Mouse (Mus musculus) adrenal gland, postnatal 4 days (tissue): ENCODE data around the gene Hbb-bh2. TPM values are rescaled to one million over a fixed set of nuclear protein-coding genes. Genes with fewer than 3 reads are reported as not detected.
"Not testable (repeated sequence)": the region's sequence is repeated elsewhere in the genome, so short reads cannot be mapped to it uniquely, and the experiment has no call there.

Source experiments
- DNase-seq, 2 experiments: peaks; one replicate each; pipeline ENCODE4 v3.0.0; 2021 to 2022; ENCODE audit warnings: low spot score in 2 of 2, mixed read lengths in 2 of 2
- total RNA-seq, 2 experiments: library from RNA; stranded (reverse); gene quantifications; 2 replicates each; pipeline ENCODE4 v1.2.3; 2021

The Hbb-bh2 gene
- total RNA-seq, 2 experiments from 2014 or later, result not detected

DNA sequence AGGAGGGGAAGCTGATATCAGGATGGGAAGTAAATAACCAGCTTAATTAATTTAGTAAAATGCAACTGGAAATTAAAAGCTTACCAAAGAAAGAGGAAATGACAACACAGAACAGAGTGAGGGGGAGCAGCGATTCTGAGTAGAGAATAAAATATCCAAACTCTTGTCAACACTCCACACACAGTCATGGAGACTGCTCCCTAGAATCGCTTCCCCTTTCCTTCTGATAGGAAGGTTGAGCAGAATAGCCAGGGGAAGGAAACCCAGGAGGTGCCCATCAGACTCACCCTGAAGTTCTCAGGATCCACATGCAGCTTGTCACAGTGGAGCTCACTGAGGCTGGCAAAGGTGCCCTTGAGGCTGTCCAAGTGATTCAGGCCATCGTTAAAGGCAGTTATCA is 27.2 kb downstream of the Hbb-bh2 start:
- DNase-seq, result not testable (repeated sequence)

DNA sequence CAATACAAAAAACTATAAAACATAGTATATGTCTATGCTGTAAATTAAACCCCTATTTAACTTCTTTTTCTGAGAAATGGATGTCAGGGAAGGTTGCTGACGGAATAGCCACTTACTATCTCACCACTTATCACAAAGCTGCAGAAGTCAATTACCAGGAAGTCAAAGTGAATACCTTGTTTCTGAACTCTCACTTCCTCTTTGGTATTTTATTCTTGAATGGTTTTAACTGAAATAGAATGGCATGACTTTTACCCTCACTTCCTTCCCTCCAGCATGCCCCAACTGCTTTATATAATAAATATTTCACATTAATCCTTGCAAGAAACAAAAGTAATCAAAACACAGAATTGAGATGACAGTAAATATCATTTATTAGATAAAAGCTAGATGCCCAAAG is 28.1 kb downstream of the Hbb-bh2 start:
- no peak for DNase-seq

DNA sequence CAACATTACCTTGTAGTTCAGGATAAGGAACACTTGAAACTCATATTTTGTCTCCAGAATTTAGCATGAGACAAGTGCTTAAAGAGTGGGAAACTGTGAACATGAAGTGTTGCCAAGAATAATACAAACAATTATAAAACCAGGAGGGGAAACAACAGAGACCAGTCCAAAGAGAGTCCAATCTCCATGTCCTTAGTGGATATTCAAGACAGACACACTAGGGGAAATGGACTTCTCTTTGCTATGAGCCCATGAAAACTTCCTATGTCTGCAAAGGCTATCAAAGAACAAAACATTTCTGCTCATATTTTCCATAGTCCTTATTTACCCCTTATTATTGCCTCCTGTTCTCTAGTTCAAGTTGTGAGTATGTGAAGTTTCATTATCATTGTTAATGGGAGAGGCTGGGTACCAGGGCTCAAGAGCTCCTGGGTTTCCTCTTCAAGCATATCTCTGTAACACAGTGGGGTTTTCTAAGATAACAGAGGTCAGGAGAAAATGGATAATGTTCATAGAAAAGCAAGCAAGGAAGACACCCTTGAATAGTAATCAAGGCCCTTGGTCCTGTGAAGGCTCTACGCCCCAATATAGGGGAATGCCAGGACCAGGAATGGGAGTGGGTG is 29.0 kb downstream of the Hbb-bh2 start:
- no peak for DNase-seq

DNA sequence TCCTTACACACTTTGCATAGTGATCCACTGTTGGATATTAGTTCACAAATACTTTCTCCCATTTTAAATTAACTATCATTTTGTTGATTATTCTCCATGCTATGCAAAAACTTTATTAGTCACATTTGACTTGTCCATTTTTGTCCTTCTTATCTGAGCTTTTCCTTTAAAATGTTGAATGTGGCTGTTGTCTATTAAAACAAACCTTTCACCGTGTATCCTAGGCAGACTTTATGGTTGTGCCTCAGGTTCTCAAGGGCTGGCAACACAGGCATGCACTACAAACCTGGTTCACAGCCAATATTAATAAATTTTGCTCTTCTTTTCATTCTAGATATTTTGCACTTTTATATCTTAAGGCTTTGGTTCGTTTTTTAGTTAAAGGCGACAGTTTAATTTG is 29.6 kb downstream of the Hbb-bh2 start:
- no peak for DNase-seq

DNA sequence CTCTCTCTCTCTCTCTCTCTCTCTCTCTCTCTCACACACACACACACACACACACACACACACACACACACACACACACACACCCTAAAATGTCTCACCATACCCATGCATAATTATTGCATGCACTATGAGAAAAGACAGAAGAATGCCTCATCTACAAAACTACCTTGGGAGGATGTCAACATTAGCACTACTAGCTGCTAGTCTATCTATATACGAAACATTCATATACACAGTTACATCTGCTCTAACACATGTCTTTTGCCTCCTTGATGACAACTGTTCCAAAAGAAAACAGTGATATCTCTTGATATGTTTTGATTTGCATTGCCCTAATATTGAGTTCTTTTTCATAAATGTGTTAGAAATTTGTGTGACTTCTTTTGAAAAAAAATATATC is 30.0 kb downstream of the Hbb-bh2 start:
- no peak for DNase-seq

DNA sequence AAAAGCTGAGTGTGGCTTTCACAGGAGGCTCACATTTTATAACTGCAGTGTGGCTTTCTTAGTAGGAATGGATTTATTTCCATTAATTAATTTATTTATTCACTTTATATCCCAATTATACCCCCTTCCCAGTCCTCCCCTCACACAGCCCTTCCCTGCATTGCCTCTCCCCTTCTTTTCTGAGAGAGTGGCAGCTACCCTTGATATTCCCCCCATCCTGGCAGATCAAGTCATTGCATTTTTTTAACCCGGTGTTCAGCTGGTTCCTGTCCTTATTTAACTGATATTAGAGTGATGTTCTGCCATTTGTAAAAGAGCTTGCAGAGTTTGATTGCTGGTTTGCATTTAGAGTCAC is 30.5 kb downstream of the Hbb-bh2 start:
- no peak for DNase-seq

DNA sequence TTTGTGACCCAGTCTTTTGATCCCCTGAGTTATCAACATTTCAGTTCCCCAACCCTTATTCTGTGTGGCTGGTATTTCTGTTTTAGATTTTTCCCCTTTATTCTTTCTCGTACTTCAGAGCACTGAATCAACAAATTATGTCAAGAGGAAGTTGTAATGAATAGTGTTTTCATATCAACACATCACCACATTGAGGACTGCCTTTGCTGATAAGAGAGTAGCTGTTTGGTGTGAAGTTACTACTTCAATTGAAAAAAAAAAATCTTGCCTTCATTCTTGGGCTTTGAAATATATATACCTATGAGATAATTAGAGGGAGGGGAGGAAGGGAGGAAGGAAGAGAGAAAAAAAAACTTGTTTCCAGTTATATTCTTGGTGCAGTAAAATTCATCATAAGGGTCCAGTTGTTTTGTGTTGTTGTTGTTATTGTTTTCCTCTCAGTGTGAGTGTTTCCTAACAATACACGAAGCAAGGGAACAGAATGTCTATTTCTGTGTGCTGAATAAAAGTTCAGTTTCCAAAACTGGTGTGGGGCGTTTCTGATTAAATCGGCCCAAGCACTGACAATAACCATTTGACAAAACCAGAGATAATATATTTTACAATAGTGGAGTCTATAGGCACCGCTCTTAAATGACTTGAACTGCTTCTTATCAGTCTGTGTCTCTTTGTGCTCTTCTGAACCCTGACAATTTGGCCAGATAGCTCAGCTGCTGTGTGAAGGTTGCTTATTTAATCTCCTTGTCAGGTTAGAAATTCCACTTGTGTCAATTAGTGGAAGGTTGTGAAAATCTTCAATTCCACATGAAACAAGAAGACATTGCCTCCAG is 31.1 kb downstream of the Hbb-bh2 start:
- DNase-seq, result no peak

DNA sequence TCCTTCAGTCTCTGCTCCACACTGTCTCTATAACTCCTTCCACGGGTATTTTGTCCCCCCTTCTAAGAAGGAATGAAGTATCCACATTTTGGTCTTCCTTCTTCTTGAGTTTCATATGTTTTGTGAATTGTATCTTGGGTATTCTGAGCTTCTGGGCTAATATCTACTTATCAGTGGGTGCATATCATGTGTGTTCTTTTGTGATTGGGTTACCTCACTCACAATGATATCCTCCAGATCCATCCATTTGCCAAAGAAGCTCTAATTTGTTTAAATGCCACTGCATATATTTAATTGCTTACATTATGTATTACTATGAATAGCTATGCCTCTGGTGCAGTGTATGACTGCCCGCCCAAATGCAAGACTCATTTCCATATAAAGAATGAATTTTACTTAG is 32.2 kb downstream of the Hbb-bh2 start:
- not testable (repeated sequence) for DNase-seq

DNA sequence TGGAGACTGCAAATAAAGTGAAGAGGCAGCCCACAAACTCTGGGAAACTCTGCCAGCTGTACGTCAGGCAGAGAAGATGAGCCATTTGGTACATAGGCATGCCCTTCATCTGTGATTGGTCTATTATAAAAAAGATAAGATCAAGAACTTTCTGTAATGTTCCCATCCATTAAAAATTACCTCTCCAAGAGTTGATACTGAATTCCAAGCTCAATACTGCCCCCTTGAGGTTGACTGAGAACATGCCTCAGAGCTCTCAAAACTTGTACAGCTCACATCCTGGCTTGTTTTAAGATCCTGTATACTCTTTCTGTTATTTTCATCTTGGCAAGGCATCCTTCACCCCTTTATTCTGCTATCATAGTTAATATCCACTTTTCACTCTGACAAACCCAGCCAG is 33.5 kb downstream of the Hbb-bh2 start:
- DNase-seq, result no peak

DNA sequence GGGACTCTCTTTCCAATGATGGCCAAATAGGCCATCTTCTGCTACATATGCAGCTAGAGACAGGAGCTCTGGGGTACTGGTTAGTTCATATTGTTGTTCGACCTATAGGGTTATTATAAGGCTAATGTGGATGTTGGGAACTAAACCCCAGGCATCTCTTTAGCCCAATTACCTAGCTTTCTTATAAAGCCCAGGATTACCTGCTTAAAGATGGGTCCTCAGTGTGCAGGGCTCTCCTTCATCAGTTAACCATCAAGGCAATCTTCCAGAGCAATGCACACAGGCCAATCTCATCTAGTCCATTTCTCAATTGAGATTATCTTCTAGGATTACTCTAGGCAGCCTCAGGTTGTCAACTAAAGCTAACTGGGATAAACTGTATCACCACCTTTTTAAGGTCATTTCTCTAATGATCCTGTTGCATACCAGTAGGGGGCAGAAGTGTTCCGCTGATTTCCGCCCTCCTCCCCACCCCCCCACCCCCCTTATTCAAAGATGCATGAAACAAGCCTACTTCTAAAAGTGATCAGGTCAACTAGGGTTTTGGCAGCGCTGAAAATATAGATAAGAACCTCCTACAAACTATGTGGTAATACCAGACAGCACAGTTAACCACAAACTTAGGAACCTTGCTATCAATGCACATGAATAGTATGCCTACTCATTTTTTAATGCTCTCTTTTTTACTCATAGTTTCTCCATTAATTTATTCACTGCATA is 47.5 kb downstream of the Hbb-bh2 start:
- no peak for DNase-seq

DNA sequence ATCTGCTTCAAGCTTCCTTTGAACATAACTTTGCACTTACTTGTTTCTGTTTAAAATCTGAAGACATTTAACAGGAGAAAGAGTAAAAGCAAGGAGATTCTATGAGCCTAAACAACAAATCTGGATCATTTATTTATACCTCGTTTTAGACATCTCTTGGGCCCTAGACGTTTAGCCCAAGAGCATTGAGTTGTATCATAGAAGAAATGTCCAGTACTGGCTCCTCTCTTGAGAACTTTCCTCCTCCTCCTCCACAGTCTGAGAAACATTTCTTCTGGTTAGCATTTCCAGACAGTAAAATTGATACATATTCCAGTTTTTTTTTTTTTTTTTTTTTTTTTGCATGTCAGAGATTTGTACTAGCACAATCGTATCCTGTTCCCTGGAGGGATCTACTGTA is 48.6 kb downstream of the Hbb-bh2 start, which contains the start of gene Olfr67:
TSS of gene Olfr67 (minus strand) at position 101 of the 400 bp plus-strand sequence.
- DNase-seq, result no peak

Other genes with a start within 250 kb of the Hbb-bh2 start
- gene Olfr619, start 239.9 kb downstream of the Hbb-bh2 start, total RNA-seq, result not detected
- gene Olfr620, start 228.0 kb downstream of the Hbb-bh2 start, total RNA-seq, result not detected
- gene Olfr622, start 197.8 kb downstream of the Hbb-bh2 start, total RNA-seq, result not detected
- gene Olfr623, start 176.8 kb downstream of the Hbb-bh2 start, total RNA-seq, result not detected
- gene Olfr624, start 169.3 kb downstream of the Hbb-bh2 start, total RNA-seq, result under 1 TPM in 1 of 2 experiments, not detected in 1; 0.06 TPM
- gene Olfr625-ps1, start 157.8 kb downstream of the Hbb-bh2 start, total RNA-seq, result not detected
- not detected for gene Olfr243, start 125.8 kb downstream of the Hbb-bh2 start, total RNA-seq
- not detected for gene Olfr628, start 110.1 kb downstream of the Hbb-bh2 start, total RNA-seq
- not detected for gene Olfr629, start 95.6 kb downstream of the Hbb-bh2 start, total RNA-seq
- gene Olfr630, start 83.2 kb downstream of the Hbb-bh2 start, total RNA-seq, result not detected
- gene Olfr69, start 68.9 kb downstream of the Hbb-bh2 start, total RNA-seq, result not detected
- not detected for gene Olfr68, start 60.8 kb downstream of the Hbb-bh2 start, total RNA-seq
- gene Olfr67, start 48.7 kb downstream of the Hbb-bh2 start, total RNA-seq, result not detected
- 100 to 1,000 TPM; 618 to 940 TPM for gene Hbb-bt, start 26.5 kb downstream of the Hbb-bh2 start, total RNA-seq
- 1,000 to 10,000 TPM; 4,172 to 4,820 TPM for gene Hbb-bs, start 12.4 kb downstream of the Hbb-bh2 start, total RNA-seq
- not detected for gene Hbb-bh1, start 2.6 kb upstream of the Hbb-bh2 start, total RNA-seq
- not detected for gene Hbb-y, start 12.7 kb upstream of the Hbb-bh2 start, total RNA-seq
- not detected for gene Olfr66, start 45.7 kb upstream of the Hbb-bh2 start, total RNA-seq
- not detected for gene Olfr64, start 54.0 kb upstream of the Hbb-bh2 start, total RNA-seq
- gene Olfr65, start 63.0 kb upstream of the Hbb-bh2 start, total RNA-seq, result not detected
- gene Olfr631, start 88.3 kb upstream of the Hbb-bh2 start, total RNA-seq, result not detected
- gene Olfr632, start 93.8 kb upstream of the Hbb-bh2 start, total RNA-seq, result not detected
- not detected for gene Olfr633, start 103.9 kb upstream of the Hbb-bh2 start, total RNA-seq
- not detected for gene Olfr635, start 130.6 kb upstream of the Hbb-bh2 start, total RNA-seq
- gene Olfr638, start 158.2 kb upstream of the Hbb-bh2 start, total RNA-seq, result not detected
- under 1 TPM in 1 of 2 experiments, not detected in 1; 0.08 TPM for gene Olfr639, start 176.8 kb upstream of the Hbb-bh2 start, total RNA-seq
- gene Olfr640, start 185.1 kb upstream of the Hbb-bh2 start, total RNA-seq, result not detected
- not detected for gene Olfr641, start 194.9 kb upstream of the Hbb-bh2 start, total RNA-seq
- not detected for gene Olfr642, start 212.1 kb upstream of the Hbb-bh2 start, total RNA-seq
- gene 4930516K23Rik, start 220.9 kb upstream of the Hbb-bh2 start, total RNA-seq, result not detected
- not detected for gene Olfr644, start 231.3 kb upstream of the Hbb-bh2 start, total RNA-seq
- gene Olfr645, start 244.9 kb upstream of the Hbb-bh2 start, total RNA-seq, result not detected